Mouse (Mus musculus): ENCODE results near the gene Foxp1. TPM values are rescaled to one million over a fixed set of nuclear protein-coding genes. Genes with fewer than 3 reads are reported as not detected.

Foxp1 gene
- total RNA-seq, 2 experiments from 2014 or later: 39.0 to 40.6 TPM

DNA sequence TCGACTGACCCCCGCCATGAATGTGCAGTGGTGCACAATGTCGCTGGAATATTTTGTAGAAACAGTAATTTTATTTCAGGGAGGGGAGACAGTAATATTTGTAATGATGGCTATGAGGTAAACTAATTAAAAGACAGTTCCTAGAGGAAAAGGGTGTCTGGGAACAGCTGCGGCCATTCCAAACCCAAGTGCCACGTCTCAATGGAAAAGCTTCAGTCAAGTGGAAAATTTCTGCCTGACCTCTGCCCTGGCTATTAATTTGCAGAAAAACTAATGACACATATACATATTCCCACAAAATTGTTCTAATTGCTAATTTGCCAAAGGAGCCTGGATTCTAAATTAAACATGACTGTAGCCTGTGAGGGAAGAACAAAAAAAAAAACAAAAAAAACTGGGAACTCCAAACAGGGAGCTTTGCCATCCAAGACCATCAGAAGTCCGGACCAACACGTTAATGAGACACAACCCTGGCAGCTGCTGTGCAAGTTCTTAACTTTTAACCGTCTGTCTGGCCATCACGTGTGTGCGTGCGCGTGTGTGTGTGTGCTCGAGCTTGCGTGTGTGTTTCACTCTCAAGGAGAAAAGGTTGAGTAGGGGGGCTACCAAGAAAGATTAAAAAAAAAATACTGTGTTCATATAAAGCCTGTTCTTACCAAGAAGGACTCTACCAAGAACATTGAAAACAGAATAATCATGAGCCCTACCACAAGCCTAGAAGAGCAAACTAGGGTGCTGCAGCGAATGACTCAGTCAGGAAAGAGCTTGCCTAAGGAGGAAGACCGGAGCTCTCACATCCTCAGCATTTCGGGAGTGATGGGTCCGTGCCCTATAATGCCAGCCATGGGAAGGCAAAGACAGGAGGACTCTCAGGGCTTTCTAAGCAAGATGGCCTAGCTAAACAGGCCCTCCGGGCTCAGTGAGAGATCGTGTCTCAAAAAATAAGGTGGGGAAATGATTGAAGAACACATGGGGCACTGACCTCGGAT lies 574.1 kb downstream of the Foxp1 start:
- no peak for DNase-seq

GRCm38 (mm10) chr6:98947486-98948152 lies 574.9 kb downstream of the Foxp1 start:
- no peak for DNase-seq

GRCm38 (mm10) chr6:98946731-98947130 lies 575.8 kb downstream of the Foxp1 start:
- DNase-seq: no peak

DNA sequence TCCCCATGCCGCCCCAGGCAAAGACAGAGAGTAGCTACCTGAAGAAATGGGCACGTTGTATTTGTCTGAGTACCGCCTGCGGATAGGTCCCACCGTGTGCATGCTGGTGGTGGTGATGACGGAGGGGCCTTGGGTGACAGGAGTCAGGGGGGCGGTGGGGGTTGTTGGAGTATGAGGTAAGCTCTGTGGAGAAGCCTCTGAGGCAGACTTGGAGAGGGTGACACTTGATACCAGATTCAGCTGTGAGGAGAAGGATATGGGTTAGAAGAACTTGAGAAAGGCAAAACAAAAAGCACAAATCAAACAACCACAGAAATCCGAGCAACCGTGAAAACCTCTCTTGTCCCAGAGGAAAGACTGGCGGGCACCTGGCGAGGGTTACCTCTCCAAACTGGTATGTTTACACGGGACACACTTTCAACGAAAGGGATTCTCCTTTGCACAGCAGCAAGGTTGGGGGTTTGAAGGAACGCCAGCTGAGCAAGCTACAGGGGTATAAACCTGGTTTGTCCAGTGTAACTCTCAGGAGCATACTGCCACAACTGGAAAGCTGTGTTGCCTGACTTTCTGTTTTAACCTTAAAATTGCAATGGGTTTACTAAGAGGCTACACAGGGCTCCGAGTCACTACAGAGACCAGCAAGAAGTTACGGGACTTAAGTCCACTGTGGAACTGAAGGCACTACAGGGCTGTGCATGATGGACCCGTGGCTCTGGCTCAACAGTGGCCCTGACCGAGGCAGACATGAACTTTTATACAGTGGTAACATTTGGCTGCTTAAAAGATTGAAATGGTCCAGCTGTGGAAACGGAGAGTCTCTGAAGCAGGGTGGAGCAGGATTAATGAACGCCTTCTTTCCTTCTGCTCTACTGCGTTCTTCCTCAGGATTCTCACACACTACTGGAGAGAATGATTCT lies 576.8 kb downstream of the Foxp1 start:
- DNase-seq: no peak

GRCm38 (mm10) chr6:98938348-98938747 lies 584.2 kb downstream of the Foxp1 start:
- no peak for DNase-seq

- DNase-seq: no peak
These were observed 585.0 kb downstream of the Foxp1 start for GRCm38 (mm10) chr6:98937513-98937912.

DNA sequence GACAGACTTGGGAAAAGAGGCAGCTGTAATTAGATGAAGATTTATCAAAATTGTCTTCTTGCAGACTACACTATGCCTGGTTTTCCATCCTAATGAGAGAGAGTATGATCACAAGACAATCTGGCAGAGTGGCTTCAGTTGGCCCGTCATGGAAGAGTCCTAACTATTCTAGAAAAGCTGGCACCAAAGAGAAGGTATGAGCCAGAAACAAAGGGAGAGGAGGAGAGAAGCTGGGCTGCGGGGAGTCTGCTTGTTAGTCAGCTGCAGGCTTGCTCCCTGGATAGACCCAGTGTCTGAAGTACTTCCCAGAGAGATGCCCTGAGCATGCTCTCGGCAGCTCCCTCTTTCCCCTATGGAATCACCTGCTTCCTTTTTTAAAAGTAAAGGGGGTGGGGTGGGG lies 586.1 kb downstream of the Foxp1 start:
- no peak for DNase-seq

GRCm38 (mm10) chr6:98935169-98935568 lies 587.4 kb downstream of the Foxp1 start:
- no peak for DNase-seq

GRCm38 (mm10) chr6:98934381-98934780 lies 588.1 kb downstream of the Foxp1 start:
- DNase-seq: no peak

- no peak for DNase-seq
These were observed 589.3 kb downstream of the Foxp1 start for GRCm38 (mm10) chr6:98933135-98933724.

DNA sequence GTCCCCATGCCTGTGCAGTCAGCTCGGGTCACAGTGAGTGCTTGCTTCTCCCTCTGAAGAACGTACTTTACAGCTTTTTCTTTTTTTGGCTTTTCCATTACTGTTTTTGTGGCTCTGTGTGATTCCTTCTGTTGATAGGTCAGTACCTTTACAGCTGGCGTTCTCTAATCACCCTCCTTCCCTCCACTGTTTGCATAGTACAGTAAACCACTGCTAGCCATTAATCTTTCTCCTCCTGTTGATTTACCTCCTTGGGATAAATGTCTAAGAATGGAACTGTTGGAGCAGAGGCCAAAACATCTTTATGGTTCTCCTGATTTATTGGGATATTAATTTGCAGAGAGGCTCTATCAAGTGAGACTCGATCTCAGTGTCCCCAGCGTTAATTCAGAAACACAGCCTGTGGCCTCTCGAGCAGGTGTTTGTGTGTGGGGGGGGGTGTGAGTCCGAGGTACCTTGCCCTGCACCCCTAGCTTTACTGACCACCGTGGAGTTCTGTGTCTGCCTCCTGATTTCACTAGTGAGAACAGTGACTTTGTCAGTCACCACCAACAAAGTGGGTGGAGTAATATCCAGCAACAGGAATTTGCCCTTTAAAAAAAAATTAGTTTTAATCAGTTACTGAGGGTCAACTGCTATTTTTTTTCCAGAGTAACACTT lies 590.5 kb downstream of the Foxp1 start:
- no peak for DNase-seq

DNA sequence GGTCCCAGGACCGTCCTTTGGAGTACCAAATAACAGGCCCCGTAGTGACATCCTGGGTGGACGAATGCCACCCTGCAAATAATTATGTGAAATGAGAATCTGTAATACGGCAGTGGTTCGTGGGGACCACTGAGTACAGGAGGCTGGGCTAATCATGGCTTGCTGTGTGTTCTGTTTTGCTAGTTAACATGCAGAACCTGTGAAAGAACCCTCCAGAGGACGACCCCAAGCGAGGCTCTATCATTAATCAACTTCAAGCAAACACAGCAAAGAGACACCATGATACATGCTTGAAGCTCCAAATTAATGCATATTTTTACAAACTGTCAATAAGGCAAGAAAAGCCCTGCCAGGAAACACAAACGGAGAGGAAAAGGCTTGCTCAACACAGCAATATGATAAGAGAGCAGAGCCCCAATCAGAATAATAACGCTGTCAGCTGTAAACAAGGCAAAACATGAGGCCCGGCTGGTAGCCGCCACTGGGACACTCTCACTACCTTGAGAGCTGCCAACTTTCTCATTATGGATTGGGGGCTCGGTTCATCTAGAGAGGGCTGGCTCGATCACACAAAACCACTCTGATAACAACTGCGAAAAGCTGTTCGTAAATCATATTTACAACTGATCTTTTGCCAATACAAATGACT lies 591.7 kb downstream of the Foxp1 start:
- no peak for DNase-seq

DNA sequence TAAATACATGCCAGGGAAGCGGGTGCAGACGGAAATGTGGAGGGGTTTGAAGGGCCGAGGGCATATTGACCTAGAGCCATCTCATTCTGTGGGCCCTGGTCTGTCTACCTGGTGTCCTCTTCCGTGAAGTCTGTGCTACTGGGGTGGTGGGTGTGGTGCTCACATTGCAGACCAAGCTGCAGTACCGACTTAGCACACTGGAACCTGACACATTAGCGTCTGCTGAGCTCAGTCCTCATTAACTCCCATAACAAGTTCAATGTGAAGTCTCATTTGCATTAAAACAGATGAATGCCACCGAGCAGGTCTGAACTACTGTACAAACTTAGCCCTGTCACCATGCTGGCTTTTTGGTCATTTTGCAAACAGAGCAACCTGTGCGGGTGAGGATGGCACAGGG lies 594.2 kb downstream of the Foxp1 start:
- no peak for DNase-seq

- peak in 1 of 2 experiments; percentile 20 for DNase-seq
These were observed 621.3 kb downstream of the Foxp1 start for GRCm38 (mm10) chr6:98901259-98901658.

DNA sequence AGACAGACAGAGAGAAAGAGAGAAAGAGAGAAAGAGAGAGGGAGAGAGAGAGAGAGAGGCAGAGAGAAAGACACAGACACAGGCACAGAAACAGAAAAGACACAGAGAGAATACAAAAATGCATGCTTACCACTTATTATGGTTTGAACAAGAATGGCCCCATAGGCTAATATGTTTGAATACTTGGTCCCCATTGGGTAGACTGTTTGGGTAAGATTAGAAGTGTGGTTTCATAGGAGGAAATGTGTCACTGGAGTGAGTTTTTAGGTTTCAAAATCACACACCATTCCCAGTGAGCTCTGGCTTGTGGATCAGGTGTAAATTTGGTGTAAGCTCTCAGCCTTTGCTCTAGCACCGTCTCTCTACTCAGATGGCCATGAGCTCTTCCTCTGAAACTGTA lies 644.3 kb downstream of the Foxp1 start:
- DNase-seq: no peak

DNA sequence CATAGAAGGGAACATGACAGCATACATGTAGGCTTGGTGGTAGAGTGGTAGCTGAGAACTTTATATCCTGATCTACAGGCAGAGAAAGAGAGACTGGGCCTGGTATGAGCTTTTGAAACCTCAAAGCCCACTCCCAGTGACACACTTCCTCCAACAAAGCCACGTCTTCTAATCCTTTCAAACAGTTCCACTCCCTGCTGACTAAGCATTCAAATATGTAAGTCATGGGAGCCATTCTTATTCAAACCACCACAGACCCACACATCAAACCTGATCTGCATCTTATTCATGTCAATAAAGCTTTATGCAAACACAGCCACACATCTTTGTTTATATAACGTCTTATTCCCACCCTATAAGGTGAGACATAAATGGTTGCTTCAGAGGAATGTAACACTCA lies 646.1 kb downstream of the Foxp1 start:
- DNase-seq: no peak

All from adrenal gland, postnatal 36 days (tissue).